Mouse (Mus musculus) kidney, adult 10 weeks (tissue): Measurements from ENCODE around the gene Zfp987. TPM values are rescaled to one million over a fixed set of nuclear protein-coding genes. Genes with fewer than 3 reads are reported as not detected.

ENCODE experiments used
- polyA plus RNA-seq: library from polyadenylated mRNA; stranded (reverse); fragments of 350-450 nt; fragmentation: Illumina TruSeq; extraction: RNeasy Lipid Tissue Mini Kit (QIAGEN cat#74804); gene quantifications from one replicate; pipeline ENCODE4 v1.2.3, GENCODE M21; 2014; ENCODE audit warnings: low read depth, low replicate concordance

Zfp987 gene
- polyA plus RNA-seq, result not detected

GRCm38 (mm10) chr4:146096998-146097397, at the start of gene Zfp987:
TSS of gene Zfp987 (plus strand) at chr4:146097298.

DNA sequence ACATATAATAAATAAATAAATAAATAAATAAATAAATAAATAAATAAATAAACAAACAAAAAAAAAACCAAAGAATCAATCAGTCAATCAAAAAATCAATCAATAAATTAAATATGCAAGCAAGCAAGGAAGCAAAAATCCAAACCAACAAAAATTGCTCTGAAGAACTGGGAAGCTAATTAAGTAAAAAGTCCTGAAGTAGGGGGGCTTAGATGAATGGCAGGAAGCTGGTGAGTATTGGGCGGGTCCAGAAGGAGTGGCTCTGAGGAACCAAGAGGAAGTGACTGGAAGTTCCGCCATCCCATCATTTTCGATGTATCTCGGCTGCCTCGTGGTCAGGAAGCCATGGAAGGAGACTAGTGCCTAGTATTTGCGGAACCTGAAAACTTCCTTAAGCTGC, 59.4 kb downstream of the Zfp987 start, which contains the start of gene Zfp600:
Zfp600 (plus strand) TSS at position 301 of the 400 bp plus-strand sequence.

Other genes starting within 250 kb of the Zfp987 start
- gene Zfp986, start 228.5 kb upstream of the Zfp987 start, polyA plus RNA-seq, result not detected
- gene Zfp600, start 59.5 kb downstream of the Zfp987 start, polyA plus RNA-seq, result not detected